Mouse (Mus musculus) erythroblast, embryonic 14.5 days (primary cell): Measurements from ENCODE around the gene Bglap.

ENCODE experiments used
- GATA1 ChIP-seq: IDR thresholded peaks from 2 replicates; pipeline ENCODE4 v1.6.1; 2012; ENCODE audit warnings: low read length, inconsistent platforms, mixed read lengths
- TAL1 ChIP-seq: IDR thresholded peaks from 3 replicates; pipeline ENCODE4 v1.6.1; 2012; ENCODE audit warnings: low read length, inconsistent platforms, mixed read lengths

GRCm38 (mm10) chr3:88415668-88416067 is 31.4 kb upstream of the Bglap start:
- TF ChIP-seq TAL1, result no peak
- no peak for TF ChIP-seq GATA1
